Comparison of ENCODE assay signal across 29 mouse cellular contexts in the genomic region with DNA sequence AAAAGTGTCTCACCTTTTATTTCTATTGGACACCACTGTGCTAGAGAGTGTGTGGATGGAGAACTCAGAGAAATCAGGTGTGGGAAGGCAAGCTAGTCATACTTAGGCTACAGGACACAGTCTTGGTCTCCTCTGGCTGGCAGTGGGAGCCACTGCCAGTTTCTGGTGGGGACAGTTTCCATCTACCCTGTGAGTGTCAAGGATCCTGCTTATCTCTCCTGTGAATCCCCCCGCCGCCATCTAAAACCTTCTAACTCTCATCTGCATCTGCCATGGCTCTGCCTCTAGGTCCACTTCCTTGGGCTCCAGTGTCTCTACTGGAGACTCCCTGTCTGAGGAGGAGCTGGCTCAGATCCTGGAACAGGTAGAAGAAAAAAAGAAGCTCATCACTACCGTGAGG. TPM values are rescaled to one million over a fixed set of nuclear protein-coding genes. Genes with fewer than 3 reads are reported as not detected.
A peak's percentile ranks its signal among the peaks of the same experiment; 100 is the strongest.
DNase-seq lines count a peak whose midpoint lies in the region; ATAC-seq and TF ChIP-seq lines count a peak whose summit lies in the region.
"Had no signal": no experiment of that assay in that cellular context is flagged by ENCODE, and none has a peak within 500 bp of the region (broad histone marks: within the 10 kb centered on the region; RNA-seq: fewer than 3 reads in every experiment).

No protein-coding gene starts in this region.

- no peaks in the 10 kb centered on the region for H3K27me3 ChIP-seq in hindbrain, embryonic 11.5 days (ENCODE audit: control insufficient read depth, insufficient read depth, low read length)
- no peaks in the 10 kb centered on the region for H3K27me3 ChIP-seq in hindbrain, embryonic 12.5 days
- no peaks in the 10 kb centered on the region for H3K27me3 ChIP-seq in neural tube, embryonic 15.5 days (replicated peaks)
- H3K27me3 ChIP-seq in neural tube, embryonic 11.5 days (ENCODE audit: control insufficient read depth, insufficient read depth, low read length): no peaks in the 10 kb centered on the region
- H3K27me3 ChIP-seq: embryonic facial prominence, embryonic 12.5 days; forebrain, embryonic 12.5 days; liver, embryonic 15.5 days; lung, embryonic 15.5 days had no signal

- H3K36me3 ChIP-seq in hindbrain, embryonic 11.5 days (ENCODE audit: control insufficient read depth, insufficient read depth, low read length): no peaks in the 10 kb centered on the region
- H3K36me3 ChIP-seq in hindbrain, embryonic 12.5 days: no peaks in the 10 kb centered on the region
- H3K36me3 ChIP-seq in neural tube, embryonic 15.5 days: no peaks in the 10 kb centered on the region
- H3K36me3 ChIP-seq in neural tube, embryonic 11.5 days (ENCODE audit: control insufficient read depth, insufficient read depth, low read length): no peaks in the 10 kb centered on the region
- H3K36me3 ChIP-seq: embryonic facial prominence, embryonic 12.5 days; forebrain, embryonic 12.5 days; limb, embryonic 10.5 days; liver, embryonic 15.5 days; lung, embryonic 15.5 days had no signal

- intact Hi-C loops in gastrocnemius, adult 2 months (cut with DNase I): no loop called here

- H3K9me3 ChIP-seq in hindbrain, embryonic 11.5 days (ENCODE audit: control insufficient read depth, low read length): no peaks in the 10 kb centered on the region
- H3K9me3 ChIP-seq in hindbrain, embryonic 12.5 days (replicated peaks): no peaks in the 10 kb centered on the region
- H3K9me3 ChIP-seq in neural tube, embryonic 15.5 days (replicated peaks): no peaks in the 10 kb centered on the region
- H3K9me3 ChIP-seq in neural tube, embryonic 11.5 days (ENCODE audit: control insufficient read depth, low read length): no peaks in the 10 kb centered on the region
- H3K9me3 ChIP-seq: embryonic facial prominence, embryonic 12.5 days; forebrain, embryonic 12.5 days; limb, embryonic 10.5 days; liver, embryonic 15.5 days; lung, embryonic 15.5 days had no signal

- no peaks in the 10 kb centered on the region for H3K4me1 ChIP-seq in hindbrain, embryonic 11.5 days (replicated peaks; ENCODE audit: control insufficient read depth, insufficient read depth, low read length)
- no peaks in the 10 kb centered on the region for H3K4me1 ChIP-seq in hindbrain, embryonic 12.5 days
- no peaks in the 10 kb centered on the region for H3K4me1 ChIP-seq in neural tube, embryonic 15.5 days
- H3K4me1 ChIP-seq in neural tube, embryonic 11.5 days (ENCODE audit: control insufficient read depth, insufficient read depth, low read length): no peaks in the 10 kb centered on the region
- H3K4me1 ChIP-seq: embryonic facial prominence, embryonic 12.5 days; forebrain, embryonic 12.5 days; limb, embryonic 10.5 days; liver, embryonic 15.5 days; lung, embryonic 15.5 days had no signal

- 92% methylated on average over 3 of the region's 3 CpGs for WGBS in hindbrain, embryonic 11.5 days
- WGBS in hindbrain, embryonic 12.5 days: 86% methylated on average over 3 of the region's 3 CpGs
- WGBS in neural tube, embryonic 15.5 days: 97% methylated on average over 3 of the region's 3 CpGs
- 90% methylated on average over 3 of the region's 3 CpGs for WGBS in neural tube, embryonic 11.5 days

- no peak overlapping the region for H3K4me2 ChIP-seq in hindbrain, embryonic 11.5 days (replicated peaks; ENCODE audit: low read depth, low read length)
- H3K4me2 ChIP-seq in hindbrain, embryonic 12.5 days (replicated peaks): no peak overlapping the region
- H3K4me2 ChIP-seq in neural tube, embryonic 15.5 days: no peak overlapping the region
- H3K4me2 ChIP-seq in neural tube, embryonic 11.5 days (ENCODE audit: low read depth): no peak overlapping the region
- H3K4me2 ChIP-seq: embryonic facial prominence, embryonic 12.5 days; forebrain, embryonic 12.5 days; liver, embryonic 15.5 days; lung, embryonic 15.5 days had no signal

- H3K9ac ChIP-seq in hindbrain, embryonic 11.5 days (ENCODE audit: low read depth, low read length): no peak overlapping the region
- no peak overlapping the region for H3K9ac ChIP-seq in hindbrain, embryonic 12.5 days
- H3K9ac ChIP-seq in neural tube, embryonic 15.5 days (replicated peaks): no peak overlapping the region
- no peak overlapping the region for H3K9ac ChIP-seq in neural tube, embryonic 11.5 days (ENCODE audit: low read length)
- H3K9ac ChIP-seq: embryonic facial prominence, embryonic 12.5 days; forebrain, embryonic 12.5 days; liver, embryonic 15.5 days; lung, embryonic 15.5 days had no signal

- no peak overlapping the region for H3K4me3 ChIP-seq in hindbrain, embryonic 11.5 days (ENCODE audit: low read depth, low read length)
- no peak overlapping the region for H3K4me3 ChIP-seq in hindbrain, embryonic 12.5 days
- no peak overlapping the region for H3K4me3 ChIP-seq in neural tube, embryonic 15.5 days (replicated peaks)
- no peak overlapping the region for H3K4me3 ChIP-seq in neural tube, embryonic 11.5 days (ENCODE audit: low read depth, low read length)
- H3K4me3 ChIP-seq in gastrocnemius, adult 2 months: no peak overlapping the region
- H3K4me3 ChIP-seq: embryonic facial prominence, embryonic 12.5 days; forebrain, embryonic 12.5 days; left cerebral cortex, adult 2 months; limb, embryonic 10.5 days; liver, embryonic 15.5 days; lung, embryonic 15.5 days had no signal

- peak; percentile 10 for DNase-seq in hindbrain, embryonic 11.5 days (ENCODE audit: low spot score)
- DNase-seq in neural tube, embryonic 10.5 days (ENCODE audit: extremely low spot score, low spot score): peak; percentile 13
- peak; percentile 38 for DNase-seq in WW6 (ENCODE audit: low read depth, low spot score)
- DNase-seq in neural tube, embryonic 11.5 days (ENCODE audit: low spot score): peak; percentile 23
- DNase-seq in gastrocnemius, adult 2 months: no peak
- DNase-seq: adrenal gland, adult 2 months; cerebellum, postnatal 25 days; kidney, adult 18-20 months; layer of hippocampus, adult 9-11 months; liver; lung, postnatal 36 days had no signal

- TF ChIP-seq CTCF in gastrocnemius, adult 2 months (IDR thresholded peaks at IDR 0.05): no peak

- ATAC-seq in hindbrain, embryonic 11.5 days (ENCODE audit: low FRiP score): no peak
- ATAC-seq in hindbrain, embryonic 12.5 days (ENCODE audit: low FRiP score): no peak
- no peak for ATAC-seq in neural tube, embryonic 15.5 days (ENCODE audit: low FRiP score)
- no peak for ATAC-seq in neural tube, embryonic 11.5 days (ENCODE audit: insufficient read depth, low FRiP score, low TSS enrichment)

- H3K27ac ChIP-seq in hindbrain, embryonic 11.5 days (ENCODE audit: low read depth, low read length): no peak overlapping the region
- H3K27ac ChIP-seq in hindbrain, embryonic 12.5 days: no peak overlapping the region
- H3K27ac ChIP-seq in neural tube, embryonic 15.5 days (replicated peaks): no peak overlapping the region
- H3K27ac ChIP-seq in neural tube, embryonic 11.5 days (ENCODE audit: low read depth, low read length): no peak overlapping the region
- H3K27ac ChIP-seq in gastrocnemius, adult 2 months: no peak overlapping the region
- H3K27ac ChIP-seq: embryonic facial prominence, embryonic 12.5 days; forebrain, embryonic 12.5 days; kidney, postnatal 0 days; left cerebral cortex, adult 2 months; limb, embryonic 10.5 days; liver, embryonic 15.5 days; lung, embryonic 15.5 days had no signal

RNA-seq across cellular contexts. Expression of gene Tmc2, which starts 13.0 kb away (rescaled TPM):
- not detected in 2 replicates for polyA plus RNA-seq in hindbrain, embryonic 11.5 days (2014; fragmentation: Nextera tagmentation; extraction: Ambion mirVana)
- polyA plus RNA-seq in hindbrain, embryonic 12.5 days (2016; fragmentation: Nextera tagmentation; extraction: Ambion mirVana): not detected in 2 replicates
- not detected in 2 replicates for polyA plus RNA-seq in neural tube, embryonic 15.5 days (2015; fragmentation: Nextera tagmentation; extraction: Ambion mirVana)
- not detected in 2 replicates for polyA plus RNA-seq in neural tube, embryonic 11.5 days (2014; fragmentation: Nextera tagmentation; extraction: Ambion mirVana)
- total RNA-seq in gastrocnemius, adult 2 months (2021): not detected
- total RNA-seq: adrenal gland, adult 2 months; adrenal gland, postnatal 4 days; gastrocnemius, adult 8-10 months; granulocyte monocyte progenitor cell, adult 5-6 weeks; heart, postnatal 25 days; left cerebral cortex, adult 2 months had no signal
- polyA plus RNA-seq: adrenal gland, adult 2 months; C2C12; embryonic facial prominence, embryonic 12.5 days; forebrain, embryonic 12.5 days; frontal cortex, adult 2 months; heart, embryonic 14.5 days; kidney, postnatal 0 days; large intestine, adult 2 months; limb, embryonic 10.5 days; lung, embryonic 15.5 days; small intestine, adult 2 months had no signal

RNA-seq across cellular contexts. Expression of gene Snrpb, which starts 28.8 kb away (rescaled TPM):
- 698 and 723 TPM in 2 replicates for polyA plus RNA-seq in hindbrain, embryonic 11.5 days (2014; fragmentation: Nextera tagmentation; extraction: Ambion mirVana)
- polyA plus RNA-seq in hindbrain, embryonic 12.5 days (2016; fragmentation: Nextera tagmentation; extraction: Ambion mirVana): 440 and 489 TPM in 2 replicates
- 283 and 366 TPM in 2 replicates for polyA plus RNA-seq in neural tube, embryonic 15.5 days (2015; fragmentation: Nextera tagmentation; extraction: Ambion mirVana)
- 705 and 724 TPM in 2 replicates for polyA plus RNA-seq in neural tube, embryonic 11.5 days (2014; fragmentation: Nextera tagmentation; extraction: Ambion mirVana)
- 100 to 1,000 TPM; 124 to 137 TPM for total RNA-seq in gastrocnemius, adult 2 months (2021)
